Mouse (Mus musculus) testis, adult 2 months (tissue): ENCODE measurements around the gene Ankrd49.

Experiments used
- CTCF ChIP-seq: fragments of 200-500 bp; IDR thresholded peaks from 2 replicates; pipeline ENCODE4 v1.5.1; 2012; ENCODE audit warnings: low read depth, mild to moderate bottlenecking, inconsistent platforms, low read length, moderate library complexity; ENCODE audit not compliant: control insufficient read depth, insufficient read depth, insufficient replicate concordance
- POLR2A ChIP-seq: fragments of 200-500 bp; IDR thresholded peaks from 2 replicates; pipeline ENCODE4 v1.6.1; 2012; ENCODE audit warnings: low read depth, mild to moderate bottlenecking, inconsistent platforms, low read length, moderate library complexity; ENCODE audit not compliant: control insufficient read depth

- TF ChIP-seq POLR2A (peak; percentile 60), CTCF (no peak)
Observed at GRCm38 (mm10) chr9:14770803-14771471, 13.7 kb downstream of the Ankrd49 start, which contains the start of gene 1700012B09Rik.
